Mouse (Mus musculus): ENCODE results near the gene Cul7.

Cul7 gene

DNA sequence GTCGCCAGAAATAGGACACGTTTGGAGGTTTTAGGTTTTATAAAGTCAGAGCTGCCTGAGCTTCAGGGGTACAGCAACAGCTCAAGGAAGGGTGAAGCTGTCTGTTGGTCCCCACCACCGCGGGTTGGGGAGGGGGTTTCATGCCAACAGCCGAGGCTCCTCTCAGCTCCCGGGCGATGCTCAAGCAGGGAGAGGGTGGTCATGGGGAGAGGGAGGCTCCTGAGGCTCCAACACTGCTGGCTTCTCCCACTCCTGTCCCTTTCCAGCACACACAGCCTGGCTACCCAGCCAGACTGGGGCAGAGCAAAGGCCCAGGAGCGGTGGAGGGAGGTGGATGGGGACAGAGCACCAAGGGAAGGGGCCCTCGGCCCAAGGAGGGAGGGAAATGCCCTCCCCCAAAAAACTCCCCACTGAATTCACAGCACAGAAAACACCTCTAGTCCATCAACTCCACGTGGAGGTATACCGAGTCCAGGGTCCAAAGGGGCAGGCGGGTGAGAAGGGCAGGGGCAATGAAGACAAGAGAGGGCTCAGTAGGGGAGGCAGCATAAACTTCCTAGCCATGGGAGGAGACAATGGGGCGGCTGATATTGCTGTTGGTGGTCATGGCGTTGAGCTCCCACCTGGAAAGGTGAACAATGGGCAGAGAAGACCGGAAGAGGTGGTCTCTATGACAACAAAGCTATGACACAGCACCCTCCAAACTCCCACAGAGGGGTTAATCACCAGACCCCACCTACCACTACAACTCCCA lies 24.6 kb downstream of the Cul7 start:
- ChIA-PET CTCF (interaction anchor here in 2 of 4 experiments (0.6 to 1.5 kb wide), 6 partner anchors 8 to 126 kb away, joined by 3 to 5 read pairs (median 4); no protein-coding TSS in a partner anchor), POLR2A (interaction anchor here in 3 of 4 experiments (0.6 to 3.0 kb wide), 39 partner anchors 8 to 846 kb away, joined by 3 to 26 read pairs (median 4); partner anchors contain the start of genes Cnpy3 (in 2 of the 3), Cul7 (in 2 of the 3), Ppp2r5d (in 2 of the 3) and Klc4 (in 1 of the 3))

DNA sequence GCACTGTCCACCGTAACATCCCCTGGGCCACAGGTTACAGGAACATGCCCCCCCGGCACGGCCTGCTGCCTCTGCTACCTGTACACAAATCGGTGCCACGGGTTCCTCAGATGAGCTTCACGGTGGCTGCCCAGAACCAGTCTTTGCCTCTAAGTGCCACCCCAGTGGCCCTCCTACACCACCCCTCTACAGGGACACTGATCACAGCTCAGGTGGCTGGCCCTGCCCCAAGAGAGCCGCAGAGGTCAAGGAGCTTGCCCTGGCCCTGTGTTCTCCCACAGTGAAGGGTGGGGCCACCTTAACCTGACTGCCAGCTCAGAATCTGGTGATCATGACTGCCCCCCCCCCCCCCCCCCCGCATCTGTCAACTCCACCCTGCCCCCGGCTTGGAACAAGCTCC lies 28.3 kb downstream of the Cul7 start, which contains the start of gene Mea1:
TSS of gene Mea1 (plus strand) at position 378 of the 400 bp plus-strand sequence.
- POLR2A ChIA-PET = interaction anchor here (0.6 to 11.8 kb wide), 25 partner anchors 10 to 1299 kb away, joined by 3 to 197 read pairs (median 4); partner anchors contain the start of genes Ppp2r5d (in 2 of the 4), Ptk7 (in 1 of the 4) and Tbcc (in 1 of the 4)
- CTCF ChIA-PET = interaction anchor here in 3 of 4 experiments (0.6 to 1.0 kb wide), 11 partner anchors 9 to 906 kb away, joined by 3 to 8 read pairs (median 4); partner anchors contain the start of genes Polr1c (in 1 of the 3), Ppp2r5d (in 1 of the 3) and Yipf3 (in 1 of the 3)

DNA sequence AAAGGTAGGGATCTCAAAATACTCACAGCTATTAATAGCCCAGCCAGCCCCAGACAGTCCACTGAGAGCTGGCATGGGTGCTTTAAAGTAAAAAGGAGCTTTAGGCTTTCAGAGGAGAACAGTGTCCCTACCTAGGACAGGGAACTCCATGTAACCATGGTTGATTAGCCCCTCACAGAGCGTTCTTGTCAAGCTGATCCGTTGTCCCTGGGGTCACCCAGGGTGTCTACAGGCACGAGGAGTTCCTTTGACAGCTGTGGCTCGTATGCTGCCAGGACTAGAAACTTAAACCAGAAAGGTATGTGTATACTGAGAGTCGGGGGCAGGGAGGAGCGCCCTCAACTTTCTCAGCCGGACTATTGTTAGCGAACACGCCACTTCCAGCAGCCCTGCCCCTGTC lies 28.8 kb downstream of the Cul7 start:
- CTCF ChIA-PET = interaction anchor here in 3 of 4 experiments (0.5 to 1.0 kb wide), 10 partner anchors 10 to 292 kb away, joined by 3 to 7 read pairs (median 4); partner anchors contain the start of gene Ppp2r5d (in 1 of the 3)

DNA sequence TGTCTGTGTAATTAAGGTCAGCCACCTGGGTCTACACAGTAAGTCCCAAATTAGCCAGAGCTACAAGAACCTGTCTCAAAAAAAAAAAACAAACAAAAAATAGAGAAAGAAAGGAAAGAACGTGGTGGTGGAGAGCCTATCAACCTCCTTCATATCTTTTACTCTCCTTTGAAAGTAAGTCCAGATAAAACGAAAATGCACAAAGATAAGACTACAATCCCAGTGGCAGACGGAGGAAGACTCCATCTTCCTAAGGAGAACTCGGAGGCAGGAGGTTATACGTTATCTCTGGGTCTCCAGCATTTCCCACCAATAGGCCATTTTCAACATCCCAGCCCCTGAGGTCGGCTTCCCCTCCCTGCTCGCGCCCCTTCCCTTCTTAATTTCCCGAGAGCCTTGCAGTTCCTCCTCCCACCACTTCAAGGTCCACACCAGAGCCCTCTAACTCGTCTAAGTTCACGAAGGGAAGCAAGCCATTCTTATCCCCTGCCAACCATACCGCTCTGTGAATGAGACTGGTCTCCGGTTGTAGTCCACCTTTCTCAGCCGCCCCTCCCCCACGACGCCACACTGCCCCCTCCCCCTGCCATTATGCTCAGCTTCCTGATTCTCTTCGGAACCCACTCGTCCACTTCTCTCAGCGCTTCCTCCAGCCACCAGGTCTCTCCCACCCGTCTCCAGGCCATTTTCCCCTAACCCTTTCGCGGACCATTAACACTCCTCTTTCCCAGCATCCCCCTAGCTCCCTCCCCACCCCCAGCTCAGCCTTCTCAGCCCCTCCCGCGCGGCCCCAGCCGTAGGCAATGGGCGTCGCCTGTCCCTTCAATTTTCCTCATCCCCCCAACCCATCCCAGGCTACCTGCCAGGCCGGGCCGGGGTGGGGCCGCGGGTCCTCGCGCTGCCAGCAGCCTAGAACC lies 30.0 kb downstream of the Cul7 start:
- POLR2A ChIA-PET = interaction anchor here in 3 of 4 experiments (0.6 to 11.8 kb wide), 42 partner anchors 9 to 1107 kb away, joined by 3 to 197 read pairs (median 4); partner anchors contain the start of genes Ppp2r5d (in 3 of the 3), Ptk7 (in 2 of the 3), Cnpy3 (in 1 of the 3) and Hsp90ab1 (in 1 of the 3)

More for the DNA sequence above, 28.8 kb downstream of the Cul7 start:
- POLR2A ChIA-PET = interaction anchor here (0.6 to 11.8 kb wide), 23 partner anchors 10 to 1298 kb away, joined by 3 to 197 read pairs (median 4); partner anchors contain the start of genes Ppp2r5d (in 2 of the 4), Ptk7 (in 1 of the 4) and Tbcc (in 1 of the 4)

DNA sequence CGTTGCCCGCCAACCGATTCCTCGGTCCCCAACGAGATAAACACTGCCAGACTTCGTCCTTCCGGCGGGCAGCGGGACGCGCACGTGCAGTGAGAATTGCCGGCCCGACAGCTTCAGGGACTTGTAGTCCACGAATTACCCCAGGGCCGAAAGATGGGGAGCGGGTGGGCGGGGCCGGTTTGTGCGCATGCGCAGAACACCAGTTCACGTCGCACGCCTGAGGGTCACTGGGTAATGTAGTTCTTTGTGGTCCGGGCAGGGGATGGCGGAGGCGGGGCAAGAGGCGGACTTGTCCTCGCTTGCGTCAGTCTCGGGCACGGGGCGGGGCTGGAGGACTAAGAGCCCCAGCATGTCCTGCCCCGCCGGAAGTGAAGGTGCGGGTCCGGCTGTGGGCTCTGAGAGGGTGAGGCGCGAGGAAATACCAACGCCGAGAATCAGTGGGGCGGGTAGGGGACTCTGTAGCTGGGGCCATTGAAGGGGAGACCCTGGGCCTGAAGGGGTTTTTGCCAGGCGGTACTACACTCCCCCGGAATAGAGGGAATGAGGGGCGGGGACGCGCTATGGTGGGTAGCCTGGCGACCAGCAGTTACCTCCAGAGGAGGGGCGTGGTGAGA lies 30.7 kb downstream of the Cul7 start, which contains the start of gene Klhdc3:
TSS of gene Klhdc3 (minus strand) at position 155 of the 614 bp plus-strand sequence.
- ChIA-PET POLR2A (interaction anchor here in 3 of 4 experiments (0.6 to 11.8 kb wide), 37 partner anchors 10 to 1108 kb away, joined by 3 to 197 read pairs (median 4); partner anchors contain the start of genes Ppp2r5d (in 3 of the 3), Cnpy3 (in 1 of the 3), Hsp90ab1 (in 1 of the 3) and Klc4 (in 1 of the 3)), CTCF (interaction anchor here in 2 of 4 experiments (0.6 to 1.1 kb wide), 10 partner anchors 14 to 921 kb away, joined by 3 to 18 read pairs (median 4); partner anchors contain the start of genes Klc4 (in 1 of the 2) and Mrpl2 (in 1 of the 2))

More for the DNA sequence above, 30.0 kb downstream of the Cul7 start:
- CTCF ChIA-PET = interaction anchor here in 2 of 4 experiments (0.5 to 1.1 kb wide), 11 partner anchors 15 to 922 kb away, joined by 3 to 18 read pairs (median 4); partner anchors contain the start of genes Klc4 (in 1 of the 2) and Mrpl2 (in 1 of the 2)

DNA sequence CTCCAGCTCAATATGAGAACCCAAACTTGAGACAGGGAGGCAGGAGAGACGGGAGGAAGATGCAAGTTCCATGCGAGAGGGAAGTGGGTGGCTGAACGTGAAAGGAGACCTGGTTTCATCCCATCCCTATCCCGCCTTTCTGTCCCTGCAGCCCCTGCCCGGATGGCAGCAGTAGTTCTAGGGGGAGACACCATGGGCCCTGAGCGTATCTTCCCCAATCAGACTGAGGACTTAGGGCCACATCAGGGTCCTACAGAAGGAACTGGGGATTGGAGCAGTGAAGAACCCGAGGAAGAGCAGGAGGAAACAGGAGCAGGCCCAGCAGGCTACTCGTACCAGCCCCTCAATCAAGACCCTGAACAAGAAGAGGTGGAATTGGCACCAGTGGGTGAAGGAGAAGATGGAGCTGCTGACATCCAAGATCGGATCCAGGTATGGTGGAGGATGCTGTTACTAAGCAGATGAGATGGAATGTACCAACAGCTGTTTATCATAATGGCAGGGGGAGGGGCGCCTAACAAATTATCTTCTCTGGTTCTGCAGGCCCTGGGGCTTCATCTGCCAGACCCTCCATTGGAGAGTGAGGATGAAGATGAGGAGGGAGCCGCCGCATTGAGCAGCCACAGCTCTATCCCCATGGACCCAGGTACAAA lies 31.5 kb downstream of the Cul7 start:
- ChIA-PET POLR2A (interaction anchor here in 3 of 4 experiments (1.0 to 11.8 kb wide), 12 partner anchors 11 to 328 kb away, joined by 3 to 197 read pairs (median 5); partner anchors contain the start of gene Ppp2r5d (in 3 of the 3)), CTCF (interaction anchor here in 1 of 4 experiments (0.6 kb wide), 1 partner anchor 207 kb away, joined by 3 read pairs; no protein-coding TSS in a partner anchor)

DNA sequence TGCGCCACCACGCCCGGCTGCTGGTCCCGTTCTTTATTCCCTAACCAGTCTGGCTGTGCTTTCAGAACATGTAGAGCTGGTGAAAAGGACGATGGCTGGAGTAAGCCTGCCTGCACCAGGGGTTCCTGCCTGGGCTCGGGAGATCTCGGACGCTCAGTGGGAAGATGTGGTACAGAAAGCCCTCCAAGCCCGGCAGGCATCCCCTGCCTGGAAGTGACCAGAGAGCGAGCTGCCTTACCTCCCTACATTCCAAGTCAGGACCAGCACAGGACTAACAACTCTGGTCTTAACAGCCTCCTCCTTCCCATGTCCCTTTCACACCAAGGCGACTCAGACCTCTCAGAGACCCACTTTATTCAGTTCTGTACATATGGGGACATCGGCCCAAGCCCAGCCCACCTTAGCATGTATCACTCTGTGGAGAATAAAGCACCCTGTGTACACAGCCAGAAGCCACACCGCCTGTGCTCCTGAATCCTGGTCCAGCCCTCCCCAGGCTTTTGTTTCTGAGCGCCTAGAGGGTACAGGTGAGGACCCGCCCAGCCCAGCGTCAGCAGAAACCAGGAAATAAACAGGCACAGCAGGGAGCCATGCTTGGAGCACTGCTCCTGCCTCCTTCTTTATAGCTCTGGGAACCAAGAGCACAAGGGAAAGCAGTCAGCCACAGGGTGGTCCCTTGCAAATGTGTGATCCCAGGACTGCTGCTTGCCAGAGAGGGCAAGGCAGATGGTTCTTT lies 32.7 kb downstream of the Cul7 start:
- ChIA-PET POLR2A (interaction anchor here in 3 of 4 experiments (0.5 to 11.8 kb wide), 41 partner anchors 8 to 1105 kb away, joined by 3 to 197 read pairs (median 4); partner anchors contain the start of genes Ppp2r5d (in 3 of the 3), Ptk7 (in 2 of the 3), Rrp36 (in 2 of the 3) and 2310039H08Rik (in 1 of the 3)), CTCF (interaction anchor here (0.6 to 1.9 kb wide), 10 partner anchors 9 to 1110 kb away, joined by 3 to 7 read pairs (median 4); partner anchors contain the start of genes Ppp2r5d (in 2 of the 4) and Rrp36 (in 1 of the 4))

DNA sequence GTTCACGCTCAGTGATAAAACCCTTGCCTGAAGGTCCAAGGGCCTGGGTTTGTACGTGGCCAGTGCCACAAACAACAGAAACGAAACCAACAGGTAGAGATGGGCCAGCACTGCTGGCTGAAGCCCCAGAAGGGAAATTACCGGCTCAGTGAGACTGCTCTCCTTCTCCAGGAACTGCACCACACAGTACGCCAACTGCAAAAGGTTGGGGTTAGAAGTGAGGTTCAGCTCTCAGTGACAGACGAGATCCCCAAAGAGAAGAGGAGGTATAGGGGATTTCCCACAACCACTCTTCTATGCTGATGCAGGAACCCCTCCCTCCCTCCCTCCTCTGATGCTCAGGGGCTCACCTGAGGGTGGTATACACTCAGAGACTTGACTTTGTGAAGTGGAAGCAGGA lies 35.8 kb downstream of the Cul7 start:
- POLR2A ChIA-PET = interaction anchor here in 2 of 4 experiments (1.0 to 11.8 kb wide), 7 partner anchors 12 to 163 kb away, joined by 3 to 197 read pairs (median 7); partner anchors contain the start of gene Ppp2r5d (in 1 of the 2)
- CTCF ChIA-PET = no interaction called here

DNA sequence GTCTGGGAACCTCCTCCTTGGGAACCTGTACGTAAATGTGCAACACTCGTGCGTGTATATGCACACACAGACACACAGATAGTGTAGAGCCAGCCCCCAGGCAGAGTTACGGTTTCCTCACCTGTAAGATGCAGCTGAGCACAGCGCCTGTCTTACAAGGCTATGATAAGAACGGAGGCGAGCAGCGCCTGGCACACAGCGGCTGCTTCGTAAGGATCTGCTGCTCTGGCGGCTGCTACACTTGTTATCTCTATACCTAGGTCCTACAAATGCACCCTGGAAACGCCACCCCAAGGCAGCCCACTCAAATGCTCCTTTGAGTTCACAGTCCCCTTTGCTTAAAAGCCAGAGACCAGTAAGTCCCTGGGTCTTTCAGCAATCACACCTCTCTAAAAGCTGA lies 40.5 kb downstream of the Cul7 start:
- CTCF ChIA-PET = interaction anchor here in 1 of 4 experiments (0.6 kb wide), 1 partner anchor 194 kb away, joined by 3 read pairs; no protein-coding TSS in a partner anchor
- POLR2A ChIA-PET = interaction anchor here in 3 of 4 experiments (0.5 to 18.7 kb wide), 10 partner anchors 8 to 107 kb away, joined by 3 to 197 read pairs (median 8); partner anchors contain the start of genes Ppp2r5d (in 3 of the 3), Klhdc3 (in 2 of the 3), Mea1 (in 2 of the 3) and Ptk7 (in 1 of the 3)

DNA sequence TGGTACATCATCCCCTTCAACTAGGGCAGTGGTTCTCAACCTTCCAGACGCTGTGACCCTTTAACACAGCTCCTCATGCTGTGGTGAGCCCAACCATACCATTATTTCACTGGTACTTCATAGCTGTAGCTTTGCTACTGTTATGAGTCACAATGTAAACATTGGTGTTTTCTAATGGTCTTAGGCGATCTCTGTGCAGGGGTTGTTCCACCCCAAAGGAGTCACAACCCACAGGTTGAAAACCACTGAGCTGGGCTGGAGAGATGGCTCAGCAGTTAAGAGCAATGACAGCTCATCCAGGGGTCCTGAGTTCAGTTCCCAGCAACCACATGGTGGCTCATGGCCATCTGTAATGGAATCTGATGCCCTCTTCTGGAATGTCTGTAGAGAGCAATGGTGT lies 41.3 kb downstream of the Cul7 start:
- CTCF ChIA-PET = interaction anchor here in 1 of 4 experiments (0.6 to 0.7 kb wide), 2 partner anchors 24 to 194 kb away, joined by 3 read pairs; no protein-coding TSS in a partner anchor
- POLR2A ChIA-PET = interaction anchor here in 3 of 4 experiments (0.5 to 18.7 kb wide), 11 partner anchors 9 to 106 kb away, joined by 3 to 197 read pairs (median 5); partner anchors contain the start of genes Klhdc3 (in 3 of the 3), Ppp2r5d (in 3 of the 3), Mea1 (in 2 of the 3) and Ptk7 (in 1 of the 3)

DNA sequence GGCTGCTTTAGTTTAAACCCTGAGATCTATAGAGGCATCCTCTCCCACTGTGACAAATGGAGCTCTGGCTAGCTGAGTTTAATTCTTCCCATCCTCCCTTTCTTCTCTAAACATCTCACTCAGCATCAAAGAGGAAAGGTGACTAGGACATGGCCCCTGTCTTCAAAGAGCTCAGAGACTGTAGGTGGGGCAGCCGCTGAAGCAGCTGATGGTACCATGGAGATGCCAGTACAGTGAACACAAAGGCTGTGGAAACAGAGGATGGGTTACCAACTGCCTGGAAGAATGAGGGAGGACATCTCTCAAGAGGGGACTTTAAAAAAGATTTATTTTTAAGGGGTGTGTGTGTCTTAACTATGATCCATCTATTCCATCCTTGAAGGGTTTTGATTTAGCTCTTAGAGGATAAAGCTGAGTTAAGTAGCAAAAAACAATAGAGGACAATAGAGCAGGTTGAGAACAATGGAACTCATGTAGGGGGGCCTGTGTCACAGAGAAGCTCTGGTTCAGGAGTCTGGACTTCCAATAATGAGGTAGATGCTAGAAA lies 44.5 kb downstream of the Cul7 start:
- CTCF ChIA-PET = interaction anchor here in 3 of 4 experiments (0.5 to 0.9 kb wide), 6 partner anchors 14 to 58 kb away, joined by 3 to 9 read pairs (median 4); partner anchors contain the start of gene Klhdc3 (in 1 of the 3)

DNA sequence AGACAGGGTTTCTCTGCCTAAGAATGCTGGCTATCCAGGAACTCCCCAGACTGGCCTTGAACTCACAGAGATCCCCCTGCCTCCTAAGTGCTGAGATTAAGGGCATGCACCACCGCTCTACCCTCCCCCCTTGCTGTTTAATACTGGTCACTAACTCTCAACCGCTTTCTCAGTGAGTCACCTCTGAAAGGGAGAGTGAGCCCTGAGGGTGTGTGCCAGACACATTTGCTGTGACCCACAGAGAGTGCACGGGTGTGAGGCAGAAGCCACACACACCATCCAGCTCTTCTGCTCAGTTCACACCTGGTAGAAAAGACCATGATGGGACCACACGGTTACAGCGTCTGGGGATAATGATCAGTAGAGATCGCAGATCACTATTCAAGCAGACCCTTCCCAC lies 48.4 kb downstream of the Cul7 start:
- ChIA-PET POLR2A (interaction anchor here in 3 of 4 experiments (0.6 to 18.7 kb wide), 6 partner anchors 13 to 425 kb away, joined by 3 to 197 read pairs (median 4); partner anchors contain the start of genes Klhdc3 (in 1 of the 3) and Mea1 (in 1 of the 3)), CTCF (interaction anchor here in 2 of 4 experiments (0.6 to 0.8 kb wide), 4 partner anchors 11 to 857 kb away, joined by 3 to 5 read pairs (median 3); no protein-coding TSS in a partner anchor)

More for the DNA sequence above, 44.5 kb downstream of the Cul7 start:
- POLR2A ChIA-PET = interaction anchor here (0.5 to 18.7 kb wide), 21 partner anchors 10 to 196 kb away, joined by 3 to 197 read pairs (median 4); partner anchors contain the start of genes Ppp2r5d (in 4 of the 4), Klhdc3 (in 2 of the 4), Mea1 (in 2 of the 4) and Rrp36 (in 1 of the 4)

DNA sequence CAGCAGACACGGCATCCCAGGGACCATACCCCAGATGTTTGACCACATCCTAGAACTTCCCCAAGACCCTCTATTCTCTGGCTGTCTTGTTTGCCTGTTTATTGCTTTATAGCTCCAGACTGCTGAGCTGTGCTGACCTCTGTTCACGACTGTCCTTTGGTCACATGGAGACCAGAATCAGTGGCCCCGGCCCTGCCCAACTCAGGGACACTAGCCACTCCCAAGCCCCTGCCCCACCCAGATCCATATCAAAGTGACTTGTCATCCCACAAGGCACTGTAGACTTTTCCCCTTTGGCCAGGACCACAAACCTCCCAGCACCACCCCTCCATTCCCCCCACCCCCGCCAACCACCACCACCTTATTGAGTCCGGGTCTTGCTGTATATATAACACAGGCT lies 49.1 kb downstream of the Cul7 start:
- ChIA-PET CTCF (interaction anchor here in 2 of 4 experiments (0.5 to 1.0 kb wide), 4 partner anchors 16 to 74 kb away, joined by 3 to 5 read pairs (median 4); partner anchors contain the start of gene Cnpy3 (in 1 of the 2)), POLR2A (interaction anchor here in 2 of 4 experiments (1.0 to 18.7 kb wide), 5 partner anchors 10 to 53 kb away, joined by 3 to 197 read pairs (median 4); partner anchors contain the start of genes Cnpy3 (in 1 of the 2), Klhdc3 (in 1 of the 2) and Mea1 (in 1 of the 2))

DNA sequence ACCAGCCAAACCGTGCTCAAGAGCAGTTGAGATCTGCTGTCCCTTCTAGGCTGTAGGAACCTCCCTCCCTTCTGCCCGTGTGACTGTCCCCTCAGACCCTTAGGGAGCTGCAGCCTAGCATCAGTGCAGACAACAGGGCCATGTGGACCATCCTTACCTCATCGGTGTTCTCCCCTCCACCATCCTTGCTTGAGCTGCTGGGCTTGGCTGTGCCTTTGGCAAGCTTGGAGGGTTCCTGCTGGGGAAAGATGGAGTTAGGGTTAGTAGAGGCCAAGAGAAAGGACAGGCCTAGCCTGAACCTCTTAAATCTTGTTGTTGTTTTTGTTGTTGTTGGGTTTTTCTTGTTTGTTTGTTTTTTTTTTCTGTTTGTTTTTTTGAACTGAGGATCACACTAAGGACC lies 49.8 kb downstream of the Cul7 start:
- POLR2A ChIA-PET = interaction anchor here in 3 of 4 experiments (1.0 to 18.7 kb wide), 5 partner anchors 10 to 52 kb away, joined by 3 to 197 read pairs (median 4); partner anchors contain the start of genes Cnpy3 (in 1 of the 3), Klhdc3 (in 1 of the 3) and Mea1 (in 1 of the 3)
- CTCF ChIA-PET = interaction anchor here in 2 of 4 experiments (0.6 to 1.0 kb wide), 4 partner anchors 15 to 143 kb away, joined by 3 to 5 read pairs (median 4); no protein-coding TSS in a partner anchor

Measured in embryonic stem cell, embryonic (primary cell).